Mouse (Mus musculus): ENCODE data around the gene Tbl1x.

DNA sequence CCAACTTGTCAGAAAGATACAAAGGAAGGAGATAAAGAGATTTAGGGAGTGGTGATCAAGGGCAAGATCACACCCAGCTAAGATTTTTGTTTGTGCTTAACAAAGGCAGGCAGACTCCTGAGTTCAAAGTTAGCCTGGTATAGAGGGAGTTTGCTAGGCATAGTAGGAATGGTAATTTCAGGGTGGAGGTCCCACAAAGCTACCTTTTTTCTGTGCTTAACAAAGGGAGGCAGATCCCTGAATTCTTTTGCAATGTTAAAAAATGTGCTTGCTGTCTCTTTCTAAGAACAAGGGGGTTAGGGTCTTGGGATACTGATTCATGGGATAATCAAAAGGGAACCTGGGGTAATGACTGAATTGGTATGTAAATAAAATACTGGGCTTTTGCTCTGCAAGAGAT lies 156.6 kb downstream of the Tbl1x start:
- no peak for TF ChIP-seq EP300 (IDR thresholded peaks at IDR 0.05; ENCODE audit: insufficient read depth, low read depth, low read length)
- TF ChIP-seq POLR2A (IDR thresholded peaks at IDR 0.05; ENCODE audit: insufficient read depth, low read depth, low read length), result no peak
